ENCODE assay signal across 22 mouse cellular contexts in genomic region chr5:118019905-118020304, GRCm38 (mm10).
"Had no signal": no experiment of that assay in that cellular context is flagged by ENCODE, and none has a peak within 500 bp of the region (broad histone marks: within the 10 kb centered on the region; RNA-seq: fewer than 3 reads in every experiment).

No protein-coding gene starts in this region.

- H3K4me3 ChIP-seq: kidney, embryonic 15.5 days; layer of hippocampus, adult 2 months; limb, embryonic 10.5 days; limb, embryonic 13.5 days; liver, embryonic 12.5 days; liver, embryonic 15.5 days; lung, embryonic 15.5 days; midbrain, embryonic 13.5 days; myocyte; neural tube, embryonic 13.5 days had no signal

- H3K4me2 ChIP-seq: kidney, embryonic 15.5 days; limb, embryonic 13.5 days; liver, embryonic 12.5 days; liver, embryonic 15.5 days; lung, embryonic 15.5 days; midbrain, embryonic 13.5 days; neural tube, embryonic 13.5 days had no signal

- H3K27me3 ChIP-seq: midbrain, embryonic 13.5 days; neural tube, embryonic 13.5 days had no signal

- H3K4me1 ChIP-seq: liver, embryonic 12.5 days; liver, embryonic 15.5 days had no signal

- ATAC-seq: liver, embryonic 12.5 days; midbrain, embryonic 13.5 days; midbrain, embryonic 16.5 days had no signal

- H3K9me3 ChIP-seq: kidney, embryonic 15.5 days; limb, embryonic 10.5 days; limb, embryonic 13.5 days; liver, embryonic 12.5 days; liver, embryonic 15.5 days; lung, embryonic 15.5 days; midbrain, embryonic 13.5 days; neural tube, embryonic 13.5 days had no signal

- H3K9ac ChIP-seq: kidney, embryonic 15.5 days; limb, embryonic 13.5 days; liver, embryonic 12.5 days; liver, embryonic 15.5 days; lung, embryonic 15.5 days; midbrain, embryonic 13.5 days; neural tube, embryonic 13.5 days had no signal

- H3K27ac ChIP-seq: kidney, embryonic 15.5 days; layer of hippocampus, adult 2 months; limb, embryonic 10.5 days; limb, embryonic 13.5 days; liver, embryonic 12.5 days; liver, embryonic 15.5 days; lung, embryonic 15.5 days; midbrain, embryonic 13.5 days; neural tube, embryonic 13.5 days had no signal

- H3K36me3 ChIP-seq: kidney, embryonic 15.5 days; limb, embryonic 10.5 days; limb, embryonic 13.5 days; liver, embryonic 12.5 days; liver, embryonic 15.5 days; lung, embryonic 15.5 days; midbrain, embryonic 13.5 days; neural tube, embryonic 13.5 days had no signal

- DNase-seq: kidney, adult 18-20 months; kidney, postnatal 14 days; layer of hippocampus, adult 9-11 months; liver; lung, adult 18-20 months; lung, postnatal 10 days; lung, postnatal 36 days; retina, postnatal 1 day; right cerebral cortex, postnatal 25 days; thymus, adult 18-20 months; thymus, postnatal 36 days had no signal
